Mouse (Mus musculus) hindbrain, postnatal 0 days (tissue): ENCODE results near the gene Olfr1043. TPM values are rescaled to one million over a fixed set of nuclear protein-coding genes. Genes with fewer than 3 reads are reported as not detected.
"Not testable (repeated sequence)": the region's sequence is repeated elsewhere in the genome, so short reads cannot be mapped to it uniquely, and the experiment has no call there.

Source experiments
- ATAC-seq: fragments of 200-750 bp; cut with Nextera tagmentation; 2 replicates; pipeline ENCODE4 v1.8.0; 2017; ENCODE audit warnings: mild to moderate bottlenecking, moderate TSS enrichment, moderate library complexity
- DNase-seq: peaks from one replicate; pipeline ENCODE4 v3.0.0-alpha.2; 2015; ENCODE audit warnings: low spot score
- H3K27ac ChIP-seq: fragments of 300-500 bp; sonication (generic); 2 replicates; pipeline ENCODE4 v1.5.1; 2014; ENCODE audit warnings: mild to moderate bottlenecking
- H3K27me3 ChIP-seq: fragments of 300-500 bp; sonication (generic); 2 replicates; pipeline ENCODE4 v1.6.1; 2014; ENCODE audit warnings: low read length, mixed read lengths; ENCODE audit not compliant: insufficient read depth
- H3K36me3 ChIP-seq: fragments of 300-500 bp; sonication (generic); 2 replicates; pipeline ENCODE4 v1.6.1; 2014; ENCODE audit warnings: low read length, mixed read lengths; ENCODE audit not compliant: insufficient read depth
- H3K4me1 ChIP-seq: fragments of 300-500 bp; sonication (generic); 2 replicates; pipeline ENCODE4 v1.6.1; 2014; ENCODE audit warnings: antibody characterized with exemption, low read length, mixed read lengths; ENCODE audit not compliant: insufficient read depth
- H3K4me2 ChIP-seq: fragments of 300-500 bp; sonication (generic); 2 replicates; pipeline ENCODE4 v1.6.1; 2014; ENCODE audit warnings: low read depth, mild to moderate bottlenecking, low read length, moderate library complexity, mixed read lengths
- H3K4me3 ChIP-seq: fragments of 300-500 bp; sonication (generic); 2 replicates; pipeline ENCODE4 v1.5.1; 2014; ENCODE audit warnings: low read length
- H3K9ac ChIP-seq: fragments of 300-500 bp; sonication (generic); replicated peaks from 2 replicates; pipeline ENCODE4 v1.6.1; 2014; ENCODE audit warnings: mild to moderate bottlenecking, low read length, moderate library complexity, mixed read lengths
- H3K9me3 ChIP-seq: fragments of 300-500 bp; sonication (generic); 2 replicates; pipeline ENCODE4 v1.6.1; 2016; ENCODE audit warnings: low read length, mixed read lengths
- CTCF ChIP-seq: IDR thresholded peaks from 2 replicates; pipeline ENCODE4 v1.5.1; 2016; ENCODE audit warnings: antibody characterized with exemption, control low read depth, low read depth
- WGBS: fragments of 180-500 bp; shearing (Covaris S2); extraction: QIAGEN DNeasy Blood & Tissue Kit; methylation state at CpG from one replicate; pipeline ENCODE4 v1.1.7; 2014; 5-methylcytosine and 5-hydroxymethylcytosine counted together
- polyA plus RNA-seq: library from polyadenylated mRNA; unstranded; fragments of >200 nt; fragmentation: Nextera tagmentation; extraction: Ambion mirVana; gene quantifications from 2 replicates; pipeline ENCODE4 v1.2.1, GENCODE M21; 2015
- total RNA-seq: library from RNA; depleted of rRNA; stranded (reverse); fragments of >200 nt; gene quantifications from 2 replicates; pipeline ENCODE4 v1.2.3, GENCODE M21; 2014; rRNA removed

Gene Olfr1043
- total RNA-seq = not detected in 2 replicates
- not detected in 2 replicates for polyA plus RNA-seq

GRCm38 (mm10) chr2:86167422-86167821 is at the start of gene Olfr1043:
Gene Olfr1043 (minus strand): TSS chr2:86167522.
- H3K9me3 ChIP-seq = no peaks in the 10 kb centered on the region
- H3K4me1 ChIP-seq = no peaks in the 10 kb centered on the region
- WGBS = 87% methylated on average over 2 of the region's 2 CpGs
- no peaks in the 10 kb centered on the region for H3K36me3 ChIP-seq
- ATAC-seq (no peak), DNase-seq (no peak)
- no peak within 1 kb of the TSS for H3K4me2 ChIP-seq
- no peak within 1 kb of the TSS for H3K9ac ChIP-seq
- H3K27me3 ChIP-seq = no peaks in the 10 kb centered on the region
- no peak within 1 kb of the TSS for H3K4me3 ChIP-seq
- no peak within 1 kb of the TSS for H3K27ac ChIP-seq
- TF ChIP-seq CTCF = no peak

- H3K27ac ChIP-seq = no peak within 1 kb of the TSS
- TF ChIP-seq CTCF = no peak
- ATAC-seq = no peak
Observed at GRCm38 (mm10) chr2:86202909-86203308, 35.6 kb upstream of the Olfr1043 start, which contains the start of gene Olfr1045. Gene Olfr1045 (minus strand): TSS chr2:86203009.

GRCm38 (mm10) chr2:86195863-86196262 is 28.5 kb upstream of the Olfr1043 start:
- H3K4me1 ChIP-seq = no peaks in the 10 kb centered on the region
- H3K27me3 ChIP-seq = no peaks in the 10 kb centered on the region
- no peaks in the 10 kb centered on the region for H3K36me3 ChIP-seq
- no peaks in the 10 kb centered on the region for H3K9me3 ChIP-seq
- H3K4me3 ChIP-seq = no peak overlapping the region
- no peak for TF ChIP-seq CTCF
- WGBS = 47% methylated on average over 1 of the region's 1 CpGs
- no peak overlapping the region for H3K9ac ChIP-seq
- no peak overlapping the region for H3K4me2 ChIP-seq
- no peak for ATAC-seq
- no peak for DNase-seq
- H3K27ac ChIP-seq = no peak overlapping the region

More at GRCm38 (mm10) chr2:86202909-86203308, 35.6 kb upstream of the Olfr1043 start, which contains the start of gene Olfr1045:
- H3K4me2 ChIP-seq = no peak within 1 kb of the TSS
- DNase-seq = no peak
- H3K9me3 ChIP-seq = no peaks in the 10 kb centered on the region
- H3K4me1 ChIP-seq = no peaks in the 10 kb centered on the region
- no peak within 1 kb of the TSS for H3K4me3 ChIP-seq
- no peaks in the 10 kb centered on the region for H3K36me3 ChIP-seq
- H3K9ac ChIP-seq = no peak within 1 kb of the TSS
- no peaks in the 10 kb centered on the region for H3K27me3 ChIP-seq

GRCm38 (mm10) chr2:86185583-86185982 is 18.3 kb upstream of the Olfr1043 start, which contains the start of gene Olfr52:
Gene Olfr52 (minus strand): TSS chr2:86185683.
- no peak within 1 kb of the TSS for H3K4me3 ChIP-seq
- H3K27me3 ChIP-seq = no peaks in the 10 kb centered on the region
- no peaks in the 10 kb centered on the region for H3K4me1 ChIP-seq
- no peak for TF ChIP-seq CTCF
- no peak within 1 kb of the TSS for H3K4me2 ChIP-seq
- H3K9me3 ChIP-seq = no peaks in the 10 kb centered on the region
- no peak within 1 kb of the TSS for H3K9ac ChIP-seq
- H3K27ac ChIP-seq = no peak within 1 kb of the TSS
- no peak for DNase-seq
- no peak for ATAC-seq
- no peaks in the 10 kb centered on the region for H3K36me3 ChIP-seq

GRCm38 (mm10) chr2:86179950-86180349 is 12.6 kb upstream of the Olfr1043 start:
- H3K27ac ChIP-seq = no peak overlapping the region
- no peaks in the 10 kb centered on the region for H3K36me3 ChIP-seq
- ATAC-seq = no peak
- no peak overlapping the region for H3K4me2 ChIP-seq
- no peak overlapping the region for H3K9ac ChIP-seq
- no peak for TF ChIP-seq CTCF
- H3K4me1 ChIP-seq = no peaks in the 10 kb centered on the region
- WGBS = 74% methylated on average over 3 of the region's 3 CpGs
- H3K27me3 ChIP-seq = no peaks in the 10 kb centered on the region
- H3K9me3 ChIP-seq = no peaks in the 10 kb centered on the region
- no peak overlapping the region for H3K4me3 ChIP-seq
- DNase-seq = no peak

GRCm38 (mm10) chr2:86177720-86178119 is 10.4 kb upstream of the Olfr1043 start, which contains the start of gene Olfr1044:
Gene Olfr1044 (minus strand): TSS chr2:86177820.
- H3K9ac ChIP-seq = no peak within 1 kb of the TSS
- DNase-seq = no peak
- H3K4me1 ChIP-seq = no peaks in the 10 kb centered on the region
- H3K9me3 ChIP-seq = no peaks in the 10 kb centered on the region
- H3K27me3 ChIP-seq = no peaks in the 10 kb centered on the region
- TF ChIP-seq CTCF = no peak
- H3K36me3 ChIP-seq = no peaks in the 10 kb centered on the region
- H3K4me2 ChIP-seq = no peak within 1 kb of the TSS
- no peak within 1 kb of the TSS for H3K4me3 ChIP-seq
- no peak within 1 kb of the TSS for H3K27ac ChIP-seq
- no peak for ATAC-seq

GRCm38 (mm10) chr2:86175422-86175821 is 8.1 kb upstream of the Olfr1043 start:
- H3K9ac ChIP-seq, H3K4me1 ChIP-seq, H3K27me3 ChIP-seq, H3K27ac ChIP-seq, DNase-seq, H3K9me3 ChIP-seq, ATAC-seq, H3K4me3 ChIP-seq, H3K4me2 ChIP-seq, H3K36me3 ChIP-seq: not testable (repeated sequence)
- 89% methylated on average over 7 of the region's 7 CpGs for WGBS
